Mouse (Mus musculus) embryo, embryonic 9.5 days (tissue): Measurements from ENCODE around the gene Cept1.

Source experiments
- DNase-seq: peaks from one replicate; pipeline ENCODE4 v3.0.0-alpha.2; 2017; ENCODE audit errors: extremely low spot score

Gene Cept1

DNA sequence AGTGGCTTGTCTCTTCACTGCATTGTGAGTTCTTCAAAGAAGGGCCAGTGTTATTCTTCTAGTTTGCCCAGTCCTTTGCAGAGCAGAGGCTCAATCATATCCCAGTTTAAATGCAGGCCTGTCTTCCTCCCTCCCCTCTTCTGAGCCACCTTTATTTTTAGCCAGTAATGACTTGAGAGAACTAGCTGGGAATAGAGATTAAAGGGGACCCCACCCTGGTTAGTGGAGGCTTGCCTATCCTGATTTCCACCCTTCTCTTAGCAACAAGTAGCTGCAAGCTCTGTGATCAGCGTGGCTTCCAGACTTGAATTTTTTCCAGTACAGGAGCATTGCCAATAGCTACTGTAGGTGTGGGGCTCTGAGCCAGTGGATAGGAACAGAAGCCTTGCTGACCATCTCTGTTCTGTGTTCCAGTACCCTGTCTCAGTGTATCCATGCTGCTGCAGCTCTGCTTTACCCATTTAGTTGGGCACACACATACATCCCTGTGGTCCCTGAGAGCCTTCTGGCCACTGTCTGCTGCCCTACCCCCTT, 53.1 kb downstream of the Cept1 start:
- DNase-seq: no peak

DNA sequence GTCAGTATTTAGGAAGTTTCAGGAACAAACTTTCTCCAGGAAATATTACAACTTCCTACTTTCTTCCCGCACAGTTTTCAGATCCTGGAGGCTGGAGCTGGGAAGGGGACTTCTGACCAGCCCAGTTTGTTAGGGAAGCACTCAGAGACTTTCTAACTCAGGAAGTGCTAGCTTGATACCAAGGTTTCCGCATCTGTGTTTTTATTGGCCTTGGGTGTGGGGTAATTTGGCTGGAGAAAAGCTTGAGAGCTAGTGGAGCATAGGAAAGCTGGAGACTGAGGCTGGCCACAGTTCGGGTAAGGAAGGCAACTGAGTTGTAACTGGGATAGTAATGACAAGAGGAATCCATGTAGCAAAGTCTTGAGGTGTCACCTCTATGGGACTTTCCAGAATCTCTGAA, 53.7 kb downstream of the Cept1 start:
- no peak for DNase-seq

DNA sequence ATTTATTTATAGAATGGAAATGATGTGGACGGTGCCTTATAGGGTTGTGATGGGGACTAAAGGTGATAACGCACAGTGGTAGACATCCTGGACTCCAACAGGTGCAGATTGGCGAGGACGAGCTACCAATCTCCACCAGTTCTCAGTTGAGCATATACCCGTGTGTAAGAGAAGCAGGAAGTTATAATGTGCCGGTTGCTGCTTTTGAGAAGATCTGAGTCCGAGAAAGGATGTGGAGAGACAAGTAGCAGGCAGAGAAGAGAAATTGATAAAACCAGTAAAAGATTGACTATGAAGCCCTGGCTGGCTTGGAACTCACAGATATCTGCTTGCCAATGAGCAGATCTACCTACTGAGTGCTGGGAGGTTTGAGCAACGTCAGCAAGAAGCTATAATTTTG, 54.4 kb downstream of the Cept1 start:
- DNase-seq: no peak

DNA sequence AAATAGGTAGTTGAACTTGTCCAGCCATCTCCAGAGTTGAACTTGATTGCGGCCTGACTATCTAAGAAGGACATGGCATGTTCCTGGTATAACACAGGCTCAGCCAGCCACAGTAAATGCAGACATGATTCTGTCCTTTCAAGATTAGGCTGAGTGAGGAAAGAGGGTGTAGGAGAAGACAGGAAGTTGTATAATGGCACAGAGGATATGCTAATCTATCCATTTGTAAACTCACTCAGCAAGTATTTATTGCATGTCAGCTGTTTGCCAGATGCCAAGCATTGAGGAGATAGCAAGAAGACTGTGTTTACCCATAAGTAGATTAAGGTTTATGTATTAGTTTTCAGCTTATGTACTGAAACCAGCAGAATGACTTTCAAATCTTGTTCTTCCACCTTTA, 54.9 kb downstream of the Cept1 start:
- no peak for DNase-seq

DNA sequence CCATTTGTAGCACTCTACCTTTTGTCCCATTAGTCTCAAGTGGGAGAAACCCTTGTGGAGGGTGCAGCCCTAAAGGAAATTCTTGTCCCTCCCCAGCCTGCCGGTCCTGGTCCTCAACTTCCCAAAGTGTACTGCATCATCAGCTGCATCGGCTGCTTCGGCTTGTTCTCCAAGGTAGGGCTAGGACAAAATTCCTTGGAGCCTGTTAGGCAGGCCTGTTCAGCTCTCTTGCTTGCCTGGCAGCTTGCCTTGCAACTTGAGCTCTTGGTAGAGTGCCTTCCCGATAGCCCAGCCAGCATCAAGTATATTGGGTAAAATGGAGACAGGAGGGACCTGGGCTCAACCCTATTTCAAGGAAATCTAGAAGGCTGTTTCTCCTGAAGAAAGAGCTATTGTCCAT, 57.4 kb downstream of the Cept1 start:
- no peak for DNase-seq

DNA sequence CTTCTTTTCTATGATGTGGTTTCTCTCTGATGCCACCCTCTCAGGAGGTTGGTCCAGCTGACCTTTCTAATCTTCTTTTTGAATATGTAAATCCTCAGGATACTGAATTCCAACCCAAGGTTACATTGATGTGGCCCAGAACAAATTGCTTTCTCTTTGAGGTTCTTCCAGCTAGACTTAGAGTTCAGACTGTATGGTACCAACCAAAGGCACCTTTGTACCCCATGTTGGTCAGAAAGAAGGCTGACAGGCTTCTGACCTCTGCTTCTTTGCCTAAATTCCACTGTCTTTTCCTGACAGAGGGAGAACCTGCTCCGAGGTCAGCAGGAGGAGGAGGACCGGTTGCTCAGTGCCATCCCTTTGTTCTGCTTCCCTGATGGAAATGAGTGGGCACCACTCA, 60.1 kb downstream of the Cept1 start:
- no peak for DNase-seq

DNA sequence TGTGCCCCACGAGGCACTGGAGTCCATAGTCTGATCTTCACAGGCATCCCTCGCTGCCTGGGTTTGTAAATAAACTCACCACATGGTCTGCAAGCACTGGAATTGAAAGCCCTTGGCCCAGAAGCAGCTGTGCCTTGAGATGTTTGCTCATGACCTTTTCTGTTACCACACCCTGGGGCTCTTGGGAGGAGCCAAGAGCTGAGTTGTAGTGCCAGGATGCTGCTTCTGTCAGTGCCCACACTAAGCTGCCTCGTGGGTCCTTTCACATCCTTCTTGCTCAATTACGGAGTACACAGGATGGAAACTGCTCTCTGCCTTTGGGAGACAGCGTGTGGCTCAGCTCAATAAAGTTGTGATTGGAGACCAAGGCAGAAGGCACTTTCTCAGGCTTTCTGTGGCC, 61.8 kb downstream of the Cept1 start:
- no peak for DNase-seq

DNA sequence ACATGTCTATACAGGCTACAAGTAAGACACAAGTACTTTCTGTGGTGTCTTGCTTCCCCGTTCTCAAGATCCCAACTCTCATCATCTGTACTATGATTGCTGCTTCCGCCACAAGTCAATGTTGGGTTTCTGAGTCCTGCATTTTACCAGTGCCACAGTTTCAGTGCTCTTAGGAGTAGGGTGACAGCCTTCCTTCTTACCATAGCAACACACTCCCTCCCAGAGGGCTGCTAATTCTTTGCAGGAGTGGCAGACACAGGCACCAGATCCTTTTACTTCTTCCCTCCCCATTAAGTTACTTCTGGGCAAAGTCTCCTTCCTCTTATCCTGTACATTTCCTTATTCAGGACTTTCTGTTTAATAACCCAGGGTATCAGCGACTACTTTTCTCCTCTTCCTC, 62.7 kb downstream of the Cept1 start:
- no peak for DNase-seq

DNA sequence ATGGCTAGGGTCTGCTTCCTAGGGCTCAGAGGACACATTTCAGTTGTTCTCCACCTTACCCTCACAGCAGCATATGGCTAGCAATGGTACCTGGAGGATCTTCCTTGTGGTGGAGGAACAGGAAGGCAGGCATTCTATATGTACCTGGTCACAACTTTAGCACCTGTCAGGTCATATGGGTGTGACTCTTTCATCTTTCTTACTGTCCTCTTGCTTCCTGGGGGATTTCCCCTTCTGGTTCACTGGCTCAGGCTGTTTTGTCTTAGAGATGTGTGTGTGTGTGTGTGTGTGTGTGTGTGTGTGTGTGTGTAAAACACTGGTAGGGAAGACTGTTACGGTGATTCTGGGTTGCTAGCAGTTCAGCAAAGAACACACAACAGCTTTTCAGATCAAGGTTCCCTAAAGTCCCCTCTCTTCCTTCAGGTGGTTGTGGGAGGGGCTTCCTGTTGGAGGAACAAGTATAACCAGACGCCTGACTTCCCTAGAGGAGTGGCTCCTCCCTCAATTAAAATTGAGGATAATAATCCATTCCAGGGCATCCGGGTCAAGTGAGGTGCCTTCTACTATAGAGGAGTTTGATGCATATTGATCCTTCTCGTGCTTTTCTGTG, 63.7 kb downstream of the Cept1 start:
- no peak for DNase-seq

DNA sequence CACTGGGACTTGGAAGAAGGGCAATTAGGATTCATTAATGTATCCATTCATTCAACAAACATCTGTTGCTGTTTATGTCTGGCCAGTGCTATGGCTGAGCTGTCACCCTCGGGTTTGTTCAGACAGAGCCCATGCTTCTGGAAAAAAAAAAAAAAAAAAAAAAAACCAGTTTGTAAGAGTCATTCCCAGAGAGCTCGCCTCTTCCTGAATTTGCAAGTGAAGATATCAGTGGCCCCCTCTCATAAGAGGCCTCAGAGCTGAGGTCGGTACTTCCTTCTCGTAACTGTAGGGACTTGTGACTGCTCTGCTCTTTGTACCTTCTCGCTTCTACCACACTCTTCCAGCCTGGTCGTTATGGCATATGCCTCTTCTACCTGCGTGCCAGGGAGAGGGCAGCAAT, 64.3 kb downstream of the Cept1 start:
- no peak for DNase-seq

DNA sequence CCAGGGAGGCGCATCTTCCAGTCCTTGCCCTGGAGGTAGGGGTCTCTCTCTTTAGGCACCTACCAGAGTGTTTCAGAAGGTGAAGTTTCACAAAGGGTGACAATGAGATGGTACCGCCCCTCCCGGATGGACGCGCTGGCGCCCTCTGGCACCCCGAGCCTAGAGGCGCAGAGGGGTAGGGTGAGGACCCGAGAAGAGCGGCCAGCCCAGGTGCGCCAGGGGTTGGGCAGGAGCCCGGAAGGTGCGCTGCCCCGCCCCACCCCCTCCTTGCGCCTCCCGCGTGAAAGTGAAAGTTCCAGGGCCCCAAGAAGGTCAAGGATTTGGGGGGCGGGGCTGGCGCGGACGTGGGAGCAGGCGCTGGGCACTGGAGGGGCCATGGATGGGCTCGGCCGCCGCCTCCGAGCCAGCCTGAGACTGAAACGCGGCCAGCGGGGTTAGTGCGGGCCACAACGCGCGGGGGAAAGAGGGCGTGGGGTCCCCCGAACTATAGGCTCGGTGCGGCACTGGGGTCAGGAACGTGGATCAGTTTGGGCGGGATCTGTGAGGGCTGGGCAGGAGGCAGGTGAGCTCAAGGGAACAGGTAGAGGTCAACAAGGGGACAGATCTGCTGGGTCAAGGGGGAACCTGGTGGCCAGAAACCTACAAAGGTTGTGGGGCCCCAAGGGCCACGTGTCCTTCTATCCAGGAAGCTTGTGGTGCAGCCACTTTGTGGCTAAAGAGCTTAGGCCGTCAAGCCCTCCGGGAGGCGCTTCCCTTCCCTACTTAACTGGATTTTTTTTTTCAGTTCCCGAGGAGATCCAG, 65.1 kb downstream of the Cept1 start, which contains the start of gene Dennd2d:
Dennd2d (plus strand) TSS at position 125 of the 801 bp plus-strand sequence.
- DNase-seq: peak; percentile 26

DNA sequence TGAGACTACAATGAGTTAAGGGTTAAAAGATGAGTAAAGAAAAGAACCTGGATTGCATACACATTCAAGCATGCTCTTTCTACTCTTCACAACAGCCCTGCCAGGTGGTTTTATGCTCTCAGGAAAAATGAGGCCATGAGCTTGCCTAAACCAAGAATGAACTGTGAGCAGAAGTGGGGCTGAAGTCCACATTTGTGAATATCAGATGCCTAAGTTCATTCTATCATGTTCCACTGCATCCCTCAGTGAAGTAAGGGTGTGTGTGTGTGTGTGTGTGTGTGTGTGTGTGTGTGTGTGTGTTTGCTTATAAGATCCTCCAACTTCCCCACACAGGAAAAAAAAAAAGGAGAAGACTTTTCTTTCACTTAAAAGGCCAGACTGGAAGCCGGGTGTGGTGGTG, 70.7 kb downstream of the Cept1 start:
- DNase-seq: no peak

DNA sequence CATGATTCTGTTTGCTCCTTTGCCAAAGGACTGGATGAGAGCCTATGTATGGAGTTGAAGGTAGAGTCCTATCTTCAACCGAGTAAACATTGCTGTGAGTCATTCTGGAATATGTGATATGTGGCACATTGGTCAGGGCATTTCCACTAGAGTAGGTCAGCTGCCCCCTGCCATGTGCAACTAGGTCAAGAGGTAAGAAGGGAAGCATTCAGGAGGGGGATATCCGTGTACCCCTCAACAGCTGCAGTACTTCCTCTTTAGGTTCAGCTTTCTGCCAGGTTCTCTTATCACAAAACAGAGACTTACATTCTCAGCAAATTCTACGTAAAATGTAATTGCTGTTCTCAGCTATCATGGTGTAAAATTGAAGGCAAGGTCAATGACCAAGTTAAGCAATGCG, 73.4 kb downstream of the Cept1 start:
- DNase-seq: no peak

DNA sequence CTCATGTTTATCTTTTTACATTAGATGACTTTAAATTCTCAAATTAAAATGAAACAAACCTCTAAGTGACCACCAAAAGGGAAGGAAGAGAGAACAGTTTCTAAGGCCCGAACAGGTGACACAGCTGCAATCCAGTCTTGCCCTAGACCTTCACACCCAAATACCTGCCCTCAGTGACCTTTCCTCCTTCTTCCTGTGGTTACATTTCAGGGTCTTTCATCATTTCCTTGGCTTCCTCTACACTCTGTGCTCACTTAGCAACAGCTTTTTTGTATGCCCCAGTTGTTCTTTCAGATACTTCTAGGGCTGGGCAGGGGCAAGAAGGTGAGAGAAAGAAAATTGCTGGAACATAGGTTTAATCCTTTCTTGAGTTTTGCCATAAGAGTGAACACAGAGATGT, 82.9 kb downstream of the Cept1 start:
- no peak for DNase-seq

DNA sequence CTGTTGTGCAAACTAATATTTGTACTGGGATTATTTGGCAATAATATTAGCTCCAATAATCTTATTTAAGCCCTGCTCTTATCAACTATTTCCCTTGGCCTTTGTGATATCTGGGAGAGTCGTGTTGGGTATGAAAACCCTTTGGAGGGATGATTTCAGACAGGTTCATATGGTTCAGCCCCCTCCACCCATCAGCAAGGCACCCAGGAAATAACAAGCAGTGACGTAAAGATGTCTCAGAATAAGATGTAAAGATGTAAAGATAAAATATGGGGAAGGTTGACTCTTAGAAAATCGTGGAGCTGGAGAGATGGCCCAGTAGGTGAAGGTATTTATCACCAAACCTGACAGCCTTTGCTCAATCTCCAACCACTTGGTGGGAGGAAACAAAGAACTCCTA, 85.1 kb downstream of the Cept1 start:
- DNase-seq: no peak

DNA sequence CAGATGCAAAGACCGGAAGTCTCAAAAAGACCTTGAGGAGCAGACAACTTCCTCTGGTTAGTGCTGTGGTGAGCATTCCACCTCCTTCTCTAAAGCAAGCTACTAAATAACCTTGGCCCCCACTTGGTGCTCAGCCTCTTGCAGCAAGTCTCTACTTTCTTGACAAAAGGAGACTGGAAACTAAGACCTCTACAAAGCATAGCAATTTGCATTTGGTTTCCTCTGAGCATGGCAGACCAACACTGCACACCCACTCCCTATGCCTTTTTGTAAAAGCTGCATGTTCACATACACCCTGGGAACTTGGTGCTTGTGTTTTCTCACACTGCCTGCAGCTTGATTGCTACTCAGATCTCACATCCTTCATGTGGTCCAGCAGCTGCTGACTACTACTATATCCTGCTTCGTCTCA, 85.5 kb downstream of the Cept1 start:
- DNase-seq: no peak

DNA sequence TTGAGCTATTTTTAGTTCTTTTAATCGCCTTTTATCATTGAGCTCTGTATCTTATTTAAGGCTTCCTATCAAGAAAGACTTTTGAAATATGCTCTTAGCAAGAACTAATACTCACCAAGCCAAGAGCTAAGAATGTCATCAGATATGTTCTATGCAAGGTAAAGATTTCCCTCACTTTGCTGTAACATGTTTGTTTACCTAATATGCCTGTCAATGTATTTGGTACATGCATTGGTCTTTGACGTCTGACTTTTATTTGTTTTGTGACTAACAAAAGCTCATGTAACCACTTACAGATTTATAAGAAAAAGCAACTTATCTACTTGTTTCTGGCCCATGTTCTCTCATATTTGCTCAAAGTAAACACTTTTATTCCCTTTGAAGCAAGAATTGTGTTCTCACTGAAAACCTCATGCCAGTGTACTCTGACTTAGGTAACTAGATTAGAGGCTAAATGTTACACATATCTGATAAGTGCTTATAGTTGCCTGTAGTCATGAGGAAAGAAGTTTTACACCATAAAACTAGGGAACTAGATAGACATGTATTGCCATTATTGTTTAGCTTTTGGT, 90.2 kb downstream of the Cept1 start:
- no peak for DNase-seq

DNA sequence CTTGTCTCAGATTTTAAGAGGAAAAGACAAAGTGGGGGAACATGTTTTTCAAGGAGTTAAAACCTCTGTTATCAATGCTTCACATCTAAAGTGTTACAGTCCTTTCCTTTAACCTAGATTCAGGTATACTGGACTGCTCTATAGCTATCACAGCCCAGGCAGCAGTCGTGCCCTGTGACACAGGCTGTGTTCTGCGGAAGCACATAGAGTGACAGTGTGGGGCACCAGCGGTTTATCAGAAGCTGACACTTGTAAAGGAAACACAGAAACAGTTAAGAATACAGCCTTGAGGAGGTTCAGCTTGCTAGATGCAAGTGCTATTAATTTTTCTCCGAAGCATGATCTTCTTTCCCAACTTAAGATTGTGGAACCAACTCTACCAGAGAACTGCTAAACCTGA, 95.0 kb downstream of the Cept1 start:
- no peak for DNase-seq
